8 mouse cellular contexts compared by ENCODE assay signal in the genomic region with DNA sequence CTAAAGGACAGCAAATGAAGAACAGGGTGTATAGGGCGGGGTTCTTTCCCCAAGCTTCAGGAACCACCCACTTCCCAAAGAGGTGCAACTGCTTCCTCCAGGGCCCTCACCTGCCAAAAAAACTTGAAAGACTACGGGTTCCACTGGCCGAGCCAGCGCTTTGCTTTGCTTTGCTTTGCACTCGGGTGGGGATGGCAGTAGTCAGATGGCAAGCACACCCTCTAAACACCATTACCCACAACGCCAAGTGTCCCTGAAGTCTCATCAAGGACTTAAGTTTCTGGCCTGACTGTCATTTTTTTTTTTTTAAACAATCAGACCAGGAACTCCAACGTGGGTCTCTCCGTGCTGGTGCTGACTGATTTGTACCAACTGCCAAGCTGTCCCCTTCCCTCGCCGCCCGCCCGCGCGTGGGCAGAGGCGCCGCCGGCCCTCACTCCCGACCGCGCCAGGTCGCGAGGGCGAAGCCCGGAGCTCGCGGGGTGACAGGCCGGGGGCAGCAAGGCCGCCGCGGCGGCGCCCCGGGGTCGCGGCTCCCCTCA. TPM values are rescaled to one million over a fixed set of nuclear protein-coding genes. Genes with fewer than 3 reads are reported as not detected.
DNase-seq lines count a peak whose midpoint lies in the region; ATAC-seq and TF ChIP-seq lines count a peak whose summit lies in the region.

No protein-coding gene starts in this region.

- peaks cover 2% of the 10 kb centered on the region; the same call in 1 of the 2 replicates for H3K4me1 ChIP-seq in kidney, adult 2 months (ENCODE audit: control insufficient read depth, insufficient read depth, low read length)
- 0 out of 2 replicates have a peak, but pooled peaks cover 2% of the 10 kb centered on the region for H3K4me1 ChIP-seq in forebrain, embryonic 11.5 days (replicated peaks; ENCODE audit: control insufficient read depth, insufficient read depth, low read length)
- H3K4me1 ChIP-seq in stomach, embryonic 14.5 days (ENCODE audit: control insufficient read depth, insufficient read depth, low read length): no peaks in the 10 kb centered on the region; the same call in 1 of the 2 replicates

- H3K9ac ChIP-seq in forebrain, embryonic 11.5 days (ENCODE audit: low read length): peak overlapping the region; percentile 90
- H3K9ac ChIP-seq in stomach, embryonic 14.5 days (replicated peaks; ENCODE audit: low read depth, low read length): peak overlapping the region; percentile 92

- peak overlapping the region; percentile 81 for H3K4me2 ChIP-seq in forebrain, embryonic 11.5 days (ENCODE audit: low read depth, low read length, severe bottlenecking)
- H3K4me2 ChIP-seq in stomach, embryonic 14.5 days (replicated peaks; ENCODE audit: low read depth, low read length): peak overlapping the region; percentile 62

- ATAC-seq in forebrain, embryonic 11.5 days (replicated peaks; ENCODE audit: low FRiP score): peak; percentile 67
- peak; percentile 41; the same call in 1 of the 2 replicates for ATAC-seq in megakaryocyte-erythroid progenitor cell, adult 5-6 weeks (replicated peaks; ENCODE audit: low FRiP score, low TSS enrichment, poor library complexity, severe bottlenecking)
- ATAC-seq in stomach, embryonic 14.5 days (ENCODE audit: insufficient number of reproducible peaks, insufficient read depth, low FRiP score, low read depth): peak; percentile 68; the same call in 1 of the 2 replicates

- no peak for TF ChIP-seq CTCF in kidney, adult 2 months (conservative IDR thresholded peaks at IDR 0.05; ENCODE audit: insufficient read depth, insufficient read length, low read depth, low read length)

- no peak for TF ChIP-seq POLR2A in kidney, adult 2 months (IDR thresholded peaks at IDR 0.05; ENCODE audit: low read depth, low read length)

- H3K27me3 ChIP-seq in kidney, adult 2 months (replicated peaks; ENCODE audit: control insufficient read depth, insufficient read depth, low read length): no peaks in the 10 kb centered on the region
- no peaks in the 10 kb centered on the region for H3K27me3 ChIP-seq in forebrain, embryonic 11.5 days (ENCODE audit: control insufficient read depth, insufficient read depth, low read length)
- H3K27me3 ChIP-seq in stomach, embryonic 14.5 days (ENCODE audit: control insufficient read depth, insufficient read depth, low read length): no peaks in the 10 kb centered on the region

- no peaks in the 10 kb centered on the region for H3K36me3 ChIP-seq in kidney, adult 2 months (ENCODE audit: control insufficient read depth, insufficient read depth, low read length)
- H3K36me3 ChIP-seq in forebrain, embryonic 11.5 days (ENCODE audit: control insufficient read depth, insufficient read depth, low read length): no peaks in the 10 kb centered on the region
- no peaks in the 10 kb centered on the region for H3K36me3 ChIP-seq in stomach, embryonic 14.5 days (ENCODE audit: control insufficient read depth, insufficient read depth, low read length)

- 1% methylated on average over 33 of the region's 35 CpGs for WGBS in kidney, adult 2 months
- under 1% methylated on average over 35 of the region's 35 CpGs for WGBS in forebrain, embryonic 11.5 days
- under 1% methylated on average over 35 of the region's 35 CpGs for WGBS in stomach, embryonic 14.5 days

- peak; percentile 62 for DNase-seq in kidney, adult 2 months
- DNase-seq in kidney, adult 18-20 months: no peak
- DNase-seq in adrenal gland, postnatal 25 days: peak; percentile 31
- no peak for DNase-seq in forebrain, embryonic 11.5 days (ENCODE audit: low spot score)
- peak; percentile 56 to 71 for DNase-seq in heart, postnatal 36 days
- DNase-seq in left cerebral cortex, postnatal 36 days (ENCODE audit: low spot score in 2 of 2): peak; percentile 50

- intact Hi-C loops in heart, postnatal 36 days (cut with DNase I): loop anchor here (2.0 kb wide), 1 partner anchor 23 kb away; no protein-coding TSS in a partner anchor
- intact Hi-C loops in left cerebral cortex, postnatal 36 days (cut with DNase I): loop anchor here (1.0 to 10.0 kb wide), 3 partner anchors 16 to 505 kb away; partner anchors contain the start of gene Brms1l

- H3K4me3 ChIP-seq in kidney, adult 2 months (ENCODE audit: insufficient read depth, low read depth, low read length): peak overlapping the region; percentile 85
- peak overlapping the region; percentile 91 for H3K4me3 ChIP-seq in forebrain, embryonic 11.5 days (ENCODE audit: low read depth, low read length)
- H3K4me3 ChIP-seq in stomach, embryonic 14.5 days (ENCODE audit: low read depth, low read length): peak overlapping the region; percentile 76

- peak overlapping the region; percentile 32 for H3K27ac ChIP-seq in kidney, adult 2 months (ENCODE audit: insufficient read depth, low read depth, low read length)
- peak overlapping the region; percentile 90 for H3K27ac ChIP-seq in forebrain, embryonic 11.5 days (ENCODE audit: low read depth, low read length)
- peak overlapping the region; percentile 90 for H3K27ac ChIP-seq in stomach, embryonic 14.5 days (ENCODE audit: low read length)

- H3K9me3 ChIP-seq in forebrain, embryonic 11.5 days (ENCODE audit: control insufficient read depth, low read length): no peaks in the 10 kb centered on the region
- H3K9me3 ChIP-seq in stomach, embryonic 14.5 days (ENCODE audit: control insufficient read depth, low read depth, low read length): no peaks in the 10 kb centered on the region

RNA-seq across cellular contexts. Expression of gene Ralgapa1, which starts 0.8 kb away (rescaled TPM):
- polyA plus RNA-seq in kidney, adult 2 months (2012; rRNA removed): 20.2 and 24.3 TPM in 2 replicates
- 84.1 and 99.9 TPM in 2 replicates for total RNA-seq in adrenal gland, postnatal 25 days (2021)
- 17.9 and 19.9 TPM in 2 replicates for polyA plus RNA-seq in forebrain, embryonic 11.5 days (2014; fragmentation: Nextera tagmentation; extraction: Ambion mirVana)
- 10 to 100 TPM; 57.2 to 61.3 TPM for total RNA-seq in heart, postnatal 36 days (2021)
- total RNA-seq in left cerebral cortex, postnatal 36 days (2021): 100 to 1,000 TPM; 102 to 132 TPM
- total RNA-seq in megakaryocyte-erythroid progenitor cell, adult 5-6 weeks (2014; fragmentation: Nextera tagmentation): 40.6 and 49.4 TPM in 2 replicates
- total RNA-seq in megakaryocyte-erythroid progenitor cell, adult 5-6 weeks (2017): 34.5 and 38.1 TPM in 2 replicates
- polyA plus RNA-seq in stomach, embryonic 14.5 days (2014; fragmentation: Nextera tagmentation; extraction: Ambion mirVana): 26.0 and 30.3 TPM in 2 replicates

RNA-seq across cellular contexts. Expression of gene Brms1l, which starts 15.9 kb away (rescaled TPM):
- polyA plus RNA-seq in kidney, adult 2 months (2012; rRNA removed): 11.3 and 15.1 TPM in 2 replicates
- 35.0 and 56.1 TPM in 2 replicates for total RNA-seq in adrenal gland, postnatal 25 days (2021)
- polyA plus RNA-seq in forebrain, embryonic 11.5 days (2014; fragmentation: Nextera tagmentation; extraction: Ambion mirVana): 36.5 and 39.1 TPM in 2 replicates
- 10 to 100 TPM; 19.2 to 21.6 TPM for total RNA-seq in heart, postnatal 36 days (2021)
- 10 to 100 TPM; 58.8 to 65.1 TPM for total RNA-seq in left cerebral cortex, postnatal 36 days (2021)
- 31.9 and 32.3 TPM in 2 replicates for total RNA-seq in megakaryocyte-erythroid progenitor cell, adult 5-6 weeks (2014; fragmentation: Nextera tagmentation)
- 29.2 and 33.6 TPM in 2 replicates for total RNA-seq in megakaryocyte-erythroid progenitor cell, adult 5-6 weeks (2017)
- polyA plus RNA-seq in stomach, embryonic 14.5 days (2014; fragmentation: Nextera tagmentation; extraction: Ambion mirVana): 35.4 and 40.8 TPM in 2 replicates

Comparison
In these comparisons a context has a peak if more than half of its experiments do, and no peak if none do; other contexts are left out.
1. DNase-seq: peak in kidney, adult 2 months (single experiment), adrenal gland, postnatal 25 days (single experiment), heart, postnatal 36 days (2 of 2) and left cerebral cortex, postnatal 36 days (2 of 2); none in kidney, adult 18-20 months (single experiment) and forebrain, embryonic 11.5 days (single experiment).
2. H3K27ac ChIP-seq: peak in every context shown above with its lines; median percentile 90 in forebrain, embryonic 11.5 days; 90 in stomach, embryonic 14.5 days; 32 in kidney, adult 2 months.
3. Peak in every context shown above with its lines, with median percentiles within 50 percentile points of each other: H3K4me3 ChIP-seq and ATAC-seq.